Mouse (Mus musculus): Measurements from ENCODE around the gene Gm5148.

DNA sequence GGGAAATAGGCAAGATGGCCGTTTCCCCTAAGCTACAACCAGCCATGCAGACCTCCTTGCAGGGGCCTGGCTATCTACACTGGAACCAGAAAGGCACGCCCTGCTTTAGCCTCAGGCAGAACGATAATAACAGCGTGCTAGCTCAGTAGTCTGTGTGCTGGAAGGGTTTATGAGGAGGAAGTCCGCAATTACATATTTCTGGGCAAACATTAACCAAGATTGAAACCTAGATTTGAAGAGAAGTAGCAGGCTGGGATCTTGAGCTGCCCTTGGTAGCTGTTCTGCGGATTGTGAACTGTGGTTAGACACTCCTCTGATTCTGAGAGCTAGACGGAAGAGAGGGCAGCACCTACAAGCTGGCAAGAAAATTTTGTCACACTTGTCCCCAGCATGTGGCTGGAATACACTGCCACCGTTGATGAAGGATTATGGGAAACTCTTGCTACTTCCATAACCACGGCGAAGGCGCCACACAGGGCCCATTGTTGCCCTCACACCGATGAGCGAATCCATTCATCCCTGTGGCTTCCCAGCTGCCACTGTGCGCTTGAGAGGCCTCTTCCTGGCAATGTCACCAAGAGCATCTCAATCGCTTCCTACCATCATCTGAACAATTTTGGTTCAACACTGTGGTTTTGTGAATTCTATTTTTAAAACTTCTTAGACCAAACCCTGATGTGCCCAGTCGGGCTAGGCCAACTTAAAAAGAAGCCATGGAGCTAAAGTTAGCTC, 23.9 kb upstream of the Gm5148 start:
- TF ChIP-seq CTCF (IDR thresholded peaks at IDR 0.05; ENCODE audit: low read depth, low read length) (no peak), POLR2A (IDR thresholded peaks at IDR 0.05; ENCODE audit: extremely low read depth, insufficient read depth, low read length) (no peak)

Measured in liver, adult 2 months (tissue).